Mouse (Mus musculus): ENCODE data around the gene Rara.

Rara gene

GRCm38 (mm10) chr11:98938701-98939083 is 11.1 kb downstream of the Rara start:
- DNase-seq: no peak

- DNase-seq: peak; percentile 45
Observed at GRCm38 (mm10) chr11:98939084-98939952, 11.7 kb downstream of the Rara start.

- peak; percentile 68 for DNase-seq
Observed at GRCm38 (mm10) chr11:98939953-98940641, 12.5 kb downstream of the Rara start.

GRCm38 (mm10) chr11:98940776-98941175 is 13.2 kb downstream of the Rara start:
- peak; percentile 21 for DNase-seq

GRCm38 (mm10) chr11:98941341-98941825 is 13.8 kb downstream of the Rara start:
- peak; percentile 79 for DNase-seq

- DNase-seq: peak; percentile 96
Observed at GRCm38 (mm10) chr11:98941826-98942550, 14.4 kb downstream of the Rara start.

- DNase-seq: no peak
Observed at GRCm38 (mm10) chr11:98942555-98942922, 14.9 kb downstream of the Rara start.

GRCm38 (mm10) chr11:98942923-98943641 is 15.5 kb downstream of the Rara start:
- peak; percentile 89 for DNase-seq

GRCm38 (mm10) chr11:98943741-98944461 is 16.3 kb downstream of the Rara start:
- DNase-seq: peak; percentile 80

- peak; percentile 58 for DNase-seq
Observed at GRCm38 (mm10) chr11:98944897-98945604, 17.4 kb downstream of the Rara start.

- DNase-seq: peak; percentile 56
Observed at GRCm38 (mm10) chr11:98945605-98945977, 18.0 kb downstream of the Rara start.

- no peak for DNase-seq
Observed at GRCm38 (mm10) chr11:98947969-98948569, 20.5 kb downstream of the Rara start.

- peak; percentile 41 for DNase-seq
Observed at GRCm38 (mm10) chr11:98949242-98949957, 21.8 kb downstream of the Rara start.

GRCm38 (mm10) chr11:98949958-98950460 is 22.4 kb downstream of the Rara start:
- no peak for DNase-seq

- no peak for DNase-seq
Observed at GRCm38 (mm10) chr11:98950484-98950883, 22.9 kb downstream of the Rara start.

GRCm38 (mm10) chr11:98951026-98951906 is 23.6 kb downstream of the Rara start:
- peak; percentile 88 for DNase-seq

GRCm38 (mm10) chr11:98952111-98952510 is 24.5 kb downstream of the Rara start:
- DNase-seq: no peak

GRCm38 (mm10) chr11:98952736-98953135 is 25.1 kb downstream of the Rara start:
- DNase-seq: peak; percentile 44

- DNase-seq: peak; percentile 9
Observed at GRCm38 (mm10) chr11:98953361-98953760, 25.7 kb downstream of the Rara start.

All from lung, postnatal 10 days (tissue).